11 mouse cellular contexts compared by ENCODE assay signal in genomic region chr5:51439773-51440172, GRCm38 (mm10).
DNase-seq lines count a peak whose midpoint lies in the region.
"Had no signal": no experiment of that assay in that cellular context is flagged by ENCODE, and none has a peak within 500 bp of the region (broad histone marks: within the 10 kb centered on the region; RNA-seq: fewer than 3 reads in every experiment).

No protein-coding gene starts in this region.

- intact Hi-C loops in heart, postnatal 10 days (cut with DNase I), result no loop called here

- peak; percentile 5 for DNase-seq in gastrocnemius, adult 18-20 months (ENCODE audit: low spot score)
- no peak for DNase-seq in gastrocnemius, postnatal 4 days (ENCODE audit: low spot score in 2 of 2)
- DNase-seq in NIH3T3 (ENCODE audit: low read depth), result peak; percentile 1
- DNase-seq in embryo, embryonic 9.5 days (ENCODE audit: extremely low spot score), result peak; percentile 3
- peak; percentile 44 to 58 for DNase-seq in heart, postnatal 10 days
- no peak for DNase-seq in left cerebral cortex, adult 11 months (ENCODE audit: low spot score)
- DNase-seq in neural tube, embryonic 10.5 days (ENCODE audit: extremely low spot score, low spot score), result no peak
- DNase-seq in urinary bladder, adult 18-20 months (ENCODE audit: low spot score in 2 of 2), result no peak
- DNase-seq: kidney, adult 9 months; lung, postnatal 4 days; spleen, adult 18-20 months had no signal

Comparison
In these comparisons a context has a peak if more than half of its experiments do, and no peak if none do; other contexts are left out.
1. DNase-seq: peak in gastrocnemius, adult 18-20 months (single experiment), NIH3T3 (single experiment), embryo, embryonic 9.5 days (single experiment) and heart, postnatal 10 days (2 of 2); none in gastrocnemius, postnatal 4 days (0 of 2), left cerebral cortex, adult 11 months (single experiment), neural tube, embryonic 10.5 days (single experiment) and urinary bladder, adult 18-20 months (0 of 2).